Mouse (Mus musculus): ENCODE results near the gene Pccb. TPM values are rescaled to one million over a fixed set of nuclear protein-coding genes. Genes with fewer than 3 reads are reported as not detected.
A peak's percentile ranks its signal among the peaks of the same experiment; 100 is the strongest.

Gene Pccb
- 56.6 and 61.2 TPM in 2 replicates for polyA plus RNA-seq (2012; rRNA removed)

GRCm38 (mm10) chr9:101034448-101035098, at the start of gene Pccb:
Gene Pccb (minus strand): TSS chr9:101034898.
- peak; percentile 90 for DNase-seq (ENCODE audit: low spot score)

GRCm38 (mm10) chr9:101083728-101084127, 49.0 kb upstream of the Pccb start:
- DNase-seq (ENCODE audit: low spot score): no peak

GRCm38 (mm10) chr9:101080046-101080685, 45.5 kb upstream of the Pccb start:
- no peak for DNase-seq (ENCODE audit: low spot score)

GRCm38 (mm10) chr9:101078579-101078978, 43.9 kb upstream of the Pccb start:
- no peak for DNase-seq (ENCODE audit: low spot score)

- no peak for DNase-seq (ENCODE audit: low spot score)
These were observed 42.8 kb upstream of the Pccb start for GRCm38 (mm10) chr9:101077486-101077885.

- DNase-seq (ENCODE audit: low spot score): no peak
These were observed 41.6 kb upstream of the Pccb start for GRCm38 (mm10) chr9:101076095-101076875.

- DNase-seq (ENCODE audit: low spot score): no peak
These were observed 41.0 kb upstream of the Pccb start for GRCm38 (mm10) chr9:101075694-101076093.

GRCm38 (mm10) chr9:101075091-101075581, 40.4 kb upstream of the Pccb start:
- no peak for DNase-seq (ENCODE audit: low spot score)

- DNase-seq (ENCODE audit: low spot score): peak; percentile 85
These were observed 39.8 kb upstream of the Pccb start for GRCm38 (mm10) chr9:101074332-101075021.

GRCm38 (mm10) chr9:101073987-101074331, 39.3 kb upstream of the Pccb start, which contains the start of gene Msl2:
Gene Msl2 (plus strand): TSS chr9:101074101.
- DNase-seq (ENCODE audit: low spot score): peak; percentile 78

GRCm38 (mm10) chr9:101073041-101073986, 38.6 kb upstream of the Pccb start:
- peak; percentile 99 for DNase-seq (ENCODE audit: low spot score)

GRCm38 (mm10) chr9:101072506-101072905, 37.8 kb upstream of the Pccb start:
- no peak for DNase-seq (ENCODE audit: low spot score)

- DNase-seq (ENCODE audit: low spot score): no peak
These were observed 35.1 kb upstream of the Pccb start for GRCm38 (mm10) chr9:101069781-101070180.

GRCm38 (mm10) chr9:101065076-101065602, 30.4 kb upstream of the Pccb start:
- DNase-seq (ENCODE audit: low spot score): no peak

GRCm38 (mm10) chr9:101062253-101062780, 27.6 kb upstream of the Pccb start:
- no peak for DNase-seq (ENCODE audit: low spot score)

- DNase-seq (ENCODE audit: low spot score): no peak
These were observed 26.3 kb upstream of the Pccb start for GRCm38 (mm10) chr9:101061035-101061434.

- DNase-seq (ENCODE audit: low spot score): no peak
These were observed 22.5 kb upstream of the Pccb start for GRCm38 (mm10) chr9:101057156-101057555.

- DNase-seq (ENCODE audit: low spot score): no peak
These were observed 18.6 kb upstream of the Pccb start for GRCm38 (mm10) chr9:101053279-101053678.

GRCm38 (mm10) chr9:101052691-101053090, 18.0 kb upstream of the Pccb start:
- DNase-seq (ENCODE audit: low spot score): no peak

- no peak for DNase-seq (ENCODE audit: low spot score)
These were observed 17.3 kb upstream of the Pccb start for GRCm38 (mm10) chr9:101052007-101052406.
